Mouse (Mus musculus): Measurements from ENCODE around the gene Gm20721. TPM values are rescaled to one million over a fixed set of nuclear protein-coding genes. Genes with fewer than 3 reads are reported as not detected.
A peak's percentile ranks its signal among the peaks of the same experiment; 100 is the strongest.

Gene Gm20721
- polyA plus RNA-seq, 1 experiment from 2014 or later: 16.9 TPM

DNA sequence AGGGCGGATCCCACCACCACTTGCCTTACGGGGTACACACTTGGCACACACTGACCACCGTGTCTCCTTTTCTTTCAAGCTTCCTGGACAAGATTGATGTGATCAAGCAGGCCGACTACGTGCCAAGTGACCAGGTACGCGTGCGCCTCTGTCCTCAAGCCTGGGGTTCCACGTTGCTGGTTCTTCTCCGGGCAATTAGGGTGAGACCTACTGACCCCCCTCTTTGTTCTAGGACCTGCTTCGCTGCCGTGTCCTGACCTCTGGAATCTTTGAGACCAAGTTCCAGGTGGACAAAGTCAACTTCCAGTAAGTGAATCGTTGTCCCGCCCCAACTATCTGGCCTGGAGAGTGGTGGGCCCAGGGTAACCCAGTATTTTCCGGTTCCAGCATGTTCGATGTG, 1.5 kb downstream of the Gm20721 start:
- Histone ChIP-seq H3K9ac (ENCODE audit: low read length) (no peak overlapping the region), H3K36me3 (ENCODE audit: control insufficient read depth, insufficient read depth, low read length) (peaks cover 35% of the 10 kb centered on the region), H3K4me3 (ENCODE audit: low read length) (no peak overlapping the region), H3K4me1 (replicated peaks; ENCODE audit: control insufficient read depth, insufficient read depth, low read length) (peaks cover 42% of the 10 kb centered on the region), H3K27me3 (ENCODE audit: control insufficient read depth, insufficient read depth, low read depth, low read length) (no peaks in the 10 kb centered on the region), H3K4me2 (ENCODE audit: low read depth, low read length) (no peak overlapping the region), H3K27ac (ENCODE audit: low read length) (no peak overlapping the region), H3K9me3 (ENCODE audit: control insufficient read depth, low read length) (no peaks in the 10 kb centered on the region)
- no peak for ATAC-seq (ENCODE audit: low read depth)
- WGBS: 92% methylated on average over 16 of the region's 16 CpGs

DNA sequence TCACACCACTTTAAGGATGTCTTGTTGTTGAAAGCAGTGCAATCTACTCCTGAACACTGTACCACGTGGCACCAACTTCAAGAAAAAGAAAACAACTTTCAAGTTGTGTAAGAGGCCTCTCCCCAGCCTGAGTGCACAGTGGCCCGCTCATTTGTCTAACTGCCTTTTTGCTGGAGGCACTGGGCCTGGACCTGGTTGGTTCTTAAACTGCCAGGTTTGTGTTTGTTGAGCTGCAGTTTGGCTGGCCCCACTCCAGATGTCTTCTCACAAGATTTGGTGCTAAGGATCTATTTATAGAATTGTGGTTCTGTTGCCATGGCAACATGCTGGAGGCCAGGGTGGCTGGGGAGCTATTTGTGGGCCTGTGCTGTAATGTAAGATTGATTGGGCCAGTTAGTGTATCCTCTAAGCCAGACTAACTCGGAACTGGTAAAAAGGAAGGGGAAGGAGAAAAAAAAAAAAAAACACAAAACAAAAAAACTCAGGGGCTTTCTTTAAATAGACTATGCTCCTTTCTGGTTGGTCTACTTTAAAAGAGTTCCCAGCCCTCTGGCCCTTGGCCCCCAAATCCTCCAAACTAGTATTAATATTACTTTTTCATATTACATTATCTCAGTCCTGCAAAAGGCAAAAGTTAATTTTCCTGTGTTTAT, 2.4 kb downstream of the Gm20721 start:
- ATAC-seq (ENCODE audit: low read depth): peak; percentile 88
- peak overlapping the region; percentile 26 for H3K4me2 ChIP-seq (ENCODE audit: low read depth, low read length)
- H3K27ac ChIP-seq (ENCODE audit: low read length): peak overlapping the region; percentile 78
- no peaks in the 10 kb centered on the region for H3K9me3 ChIP-seq (ENCODE audit: control insufficient read depth, low read length)
- no peaks in the 10 kb centered on the region for H3K27me3 ChIP-seq (ENCODE audit: control insufficient read depth, insufficient read depth, low read depth, low read length)
- no peak overlapping the region for H3K9ac ChIP-seq (ENCODE audit: low read length)
- peaks cover 35% of the 10 kb centered on the region for H3K36me3 ChIP-seq (ENCODE audit: control insufficient read depth, insufficient read depth, low read length)
- no peak overlapping the region for H3K4me3 ChIP-seq (ENCODE audit: low read length)
- H3K4me1 ChIP-seq (replicated peaks; ENCODE audit: control insufficient read depth, insufficient read depth, low read length): peaks cover 48% of the 10 kb centered on the region
- 3% methylated on average over 3 of the region's 3 CpGs for whole genome bisulfite sequencing

DNA sequence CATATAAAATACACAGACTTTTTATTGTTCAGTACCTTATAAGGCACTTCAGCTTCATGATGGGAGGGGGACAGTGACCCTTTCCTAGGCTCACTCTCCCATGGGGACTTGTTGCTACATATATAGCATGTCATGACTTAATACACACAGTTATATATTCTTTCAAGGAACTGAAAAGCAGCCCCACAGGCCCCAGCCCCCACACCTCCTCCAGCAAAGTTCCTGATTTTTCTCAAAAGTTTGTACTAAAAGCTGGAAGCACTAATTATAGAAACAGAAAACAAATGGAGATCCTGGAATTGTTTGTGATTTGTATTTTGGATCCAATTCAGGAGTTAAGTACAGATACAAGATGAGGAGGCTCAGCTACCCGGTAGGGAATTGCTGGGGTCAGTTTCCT, 2.9 kb downstream of the Gm20721 start:
- no peaks in the 10 kb centered on the region for H3K27me3 ChIP-seq (ENCODE audit: control insufficient read depth, insufficient read depth, low read depth, low read length)
- peak overlapping the region; percentile 78 for H3K27ac ChIP-seq (ENCODE audit: low read length)
- WGBS: 10% methylated on average over 1 of the region's 1 CpGs
- 0 out of 2 replicates have a peak overlapping the region, but pooled peaks have one; percentile 1 for H3K9ac ChIP-seq (ENCODE audit: low read length)
- H3K9me3 ChIP-seq (ENCODE audit: control insufficient read depth, low read length): no peaks in the 10 kb centered on the region
- H3K36me3 ChIP-seq (ENCODE audit: control insufficient read depth, insufficient read depth, low read length): peaks cover 35% of the 10 kb centered on the region
- peak overlapping the region; percentile 26 for H3K4me2 ChIP-seq (ENCODE audit: low read depth, low read length)
- ATAC-seq (ENCODE audit: low read depth): no peak
- H3K4me1 ChIP-seq (replicated peaks; ENCODE audit: control insufficient read depth, insufficient read depth, low read length): peaks cover 50% of the 10 kb centered on the region
- no peak overlapping the region for H3K4me3 ChIP-seq (ENCODE audit: low read length)

DNA sequence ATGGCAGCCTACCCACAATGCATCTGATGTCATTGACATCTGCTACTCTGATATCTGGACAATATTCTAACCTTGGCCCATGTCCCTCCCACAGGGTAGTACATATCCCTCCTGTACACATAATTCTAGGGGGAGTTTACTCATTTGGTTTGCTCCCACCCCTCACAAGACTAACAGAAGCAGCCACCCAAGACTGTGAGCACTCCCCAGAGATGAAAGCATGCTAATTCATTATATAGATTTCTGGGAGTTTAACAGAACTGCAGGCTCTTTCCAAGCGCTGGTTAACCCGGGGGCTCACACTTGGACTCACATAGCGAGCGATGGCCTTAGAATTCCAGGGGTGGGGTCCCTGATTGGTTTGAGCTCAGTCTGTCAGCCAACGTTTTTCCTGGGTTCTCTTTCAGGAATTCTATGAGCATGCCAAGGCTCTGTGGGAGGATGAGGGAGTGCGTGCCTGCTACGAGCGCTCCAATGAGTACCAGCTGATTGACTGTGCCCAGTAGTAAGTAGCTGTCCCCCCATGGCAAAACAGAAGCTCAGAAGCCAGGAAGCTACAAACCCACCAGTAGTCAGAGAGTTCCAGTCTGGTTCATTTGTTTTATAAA, 3.6 kb downstream of the Gm20721 start:
- Histone ChIP-seq H3K4me2 (ENCODE audit: low read depth, low read length) (no peak overlapping the region), H3K9ac (ENCODE audit: low read length) (0 out of 2 replicates have a peak overlapping the region, but pooled peaks have one; percentile 1), H3K9me3 (ENCODE audit: control insufficient read depth, low read length) (no peaks in the 10 kb centered on the region), H3K27ac (ENCODE audit: low read length) (peak overlapping the region; percentile 78), H3K36me3 (ENCODE audit: control insufficient read depth, insufficient read depth, low read length) (peaks cover 35% of the 10 kb centered on the region), H3K27me3 (ENCODE audit: control insufficient read depth, insufficient read depth, low read depth, low read length) (no peaks in the 10 kb centered on the region), H3K4me1 (replicated peaks; ENCODE audit: control insufficient read depth, insufficient read depth, low read length) (peaks cover 51% of the 10 kb centered on the region), H3K4me3 (ENCODE audit: low read length) (no peak overlapping the region)
- WGBS: 40% methylated on average over 8 of the region's 8 CpGs
- no peak for ATAC-seq (ENCODE audit: low read depth)

DNA sequence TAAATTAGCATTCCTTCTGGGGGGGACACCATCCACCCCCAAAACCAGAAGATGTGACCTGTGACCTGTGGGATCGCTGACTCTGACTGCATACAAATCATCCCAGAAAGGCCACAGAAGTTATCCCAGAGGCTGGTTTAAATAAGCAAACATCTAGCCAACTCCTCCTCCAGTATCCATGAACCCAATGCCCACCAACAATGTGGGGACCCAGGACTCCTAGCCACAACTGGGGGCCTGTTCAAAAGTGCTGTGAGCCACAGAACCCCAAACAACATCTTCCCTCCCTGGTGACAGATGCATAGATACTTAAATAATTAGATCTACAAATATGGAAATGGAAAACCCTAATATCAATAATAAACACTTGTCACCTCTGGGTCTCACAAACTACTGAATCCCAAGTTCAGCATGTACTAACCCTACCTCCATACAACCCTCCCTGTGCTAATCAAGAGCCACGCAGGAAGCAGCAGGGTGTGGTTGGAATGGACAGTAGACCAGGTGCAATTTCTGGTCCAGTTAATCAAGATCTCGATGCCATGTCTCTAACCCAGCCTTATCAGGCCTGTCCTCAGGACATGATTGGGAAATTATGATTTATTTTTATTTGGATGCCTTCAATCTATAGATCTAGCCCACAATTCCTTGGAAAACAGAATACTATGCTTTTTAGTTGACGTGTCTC, 5.5 kb downstream of the Gm20721 start:
- no peak overlapping the region for H3K4me3 ChIP-seq (ENCODE audit: low read length)
- no peak overlapping the region for H3K9ac ChIP-seq (ENCODE audit: low read length)

DNA sequence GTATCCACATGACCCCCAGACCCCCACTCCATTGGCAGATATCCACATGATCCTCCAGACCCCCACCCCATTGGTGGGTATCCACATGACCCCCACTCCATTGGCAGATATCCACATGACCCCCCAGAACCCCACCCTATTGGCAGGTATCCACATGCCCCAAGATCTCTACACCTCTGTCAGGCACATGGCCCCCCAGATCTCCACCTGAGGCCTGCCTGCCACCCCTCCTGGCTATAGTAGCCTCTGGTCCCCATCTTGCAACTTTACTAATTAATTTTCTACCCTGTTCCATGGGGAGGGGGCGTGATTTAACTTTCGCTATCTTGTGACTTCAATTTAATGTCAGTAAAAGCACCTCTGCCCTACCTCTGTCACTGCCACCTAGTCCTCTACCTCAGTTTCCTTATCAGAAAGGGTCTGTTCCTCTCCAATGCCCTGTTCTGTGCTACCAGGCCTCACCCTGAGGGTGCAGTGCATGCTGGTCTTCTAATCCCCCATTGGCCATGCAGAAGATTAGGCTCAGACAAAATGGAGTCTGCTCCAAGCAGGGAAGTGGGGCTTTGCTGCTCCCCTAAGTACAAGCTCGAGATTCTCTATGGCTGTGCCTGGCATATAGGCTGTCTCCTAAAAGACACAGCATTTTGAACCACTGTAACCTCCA, 6.2 kb downstream of the Gm20721 start:
- H3K4me3 ChIP-seq (ENCODE audit: low read length): no peak overlapping the region
- peaks cover 19% of the 10 kb centered on the region for H3K36me3 ChIP-seq (ENCODE audit: control insufficient read depth, insufficient read depth, low read length)
- ATAC-seq (ENCODE audit: low read depth): no peak
- no peak overlapping the region for H3K4me2 ChIP-seq (ENCODE audit: low read depth, low read length)
- WGBS: 87% methylated on average over 3 of the region's 3 CpGs
- H3K9ac ChIP-seq (ENCODE audit: low read length): no peak overlapping the region
- peaks cover 60% of the 10 kb centered on the region for H3K4me1 ChIP-seq (replicated peaks; ENCODE audit: control insufficient read depth, insufficient read depth, low read length)
- H3K27me3 ChIP-seq (ENCODE audit: control insufficient read depth, insufficient read depth, low read depth, low read length): no peaks in the 10 kb centered on the region
- no peaks in the 10 kb centered on the region for H3K9me3 ChIP-seq (ENCODE audit: control insufficient read depth, low read length)
- H3K27ac ChIP-seq (ENCODE audit: low read length): no peak overlapping the region

More for the DNA sequence above, 5.5 kb downstream of the Gm20721 start:
- Histone ChIP-seq H3K4me1 (replicated peaks; ENCODE audit: control insufficient read depth, insufficient read depth, low read length) (peaks cover 55% of the 10 kb centered on the region), H3K4me2 (ENCODE audit: low read depth, low read length) (no peak overlapping the region), H3K36me3 (ENCODE audit: control insufficient read depth, insufficient read depth, low read length) (peaks cover 25% of the 10 kb centered on the region), H3K9me3 (ENCODE audit: control insufficient read depth, low read length) (no peaks in the 10 kb centered on the region), H3K27ac (ENCODE audit: low read length) (no peak overlapping the region), H3K27me3 (ENCODE audit: control insufficient read depth, insufficient read depth, low read depth, low read length) (no peaks in the 10 kb centered on the region)
- 66% methylated on average over 4 of the region's 4 CpGs for WGBS
- ATAC-seq (ENCODE audit: low read depth): no peak

DNA sequence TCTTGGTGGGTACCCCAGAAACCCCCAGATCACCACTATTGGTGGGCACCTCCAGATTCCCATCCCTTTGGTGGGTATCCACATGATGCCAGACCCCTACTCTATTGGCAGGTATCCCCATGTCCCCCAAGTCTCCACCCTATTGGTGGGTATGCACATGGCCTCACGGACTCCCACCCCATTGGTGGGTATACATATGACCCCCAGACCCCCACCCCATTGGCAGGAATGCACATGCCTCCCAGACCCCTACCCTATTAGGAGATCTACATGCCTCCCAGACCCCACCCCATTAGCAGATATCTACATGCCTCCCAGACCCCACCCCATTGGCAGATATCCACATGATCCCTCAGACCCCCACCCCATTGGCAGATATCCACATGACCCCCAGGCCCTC, 6.8 kb downstream of the Gm20721 start:
- Histone ChIP-seq H3K4me3 (ENCODE audit: low read length) (no peak overlapping the region), H3K4me1 (replicated peaks; ENCODE audit: control insufficient read depth, insufficient read depth, low read length) (peaks cover 64% of the 10 kb centered on the region), H3K4me2 (ENCODE audit: low read depth, low read length) (no peak overlapping the region), H3K27me3 (ENCODE audit: control insufficient read depth, insufficient read depth, low read depth, low read length) (no peaks in the 10 kb centered on the region), H3K36me3 (ENCODE audit: control insufficient read depth, insufficient read depth, low read length) (peaks cover 12% of the 10 kb centered on the region), H3K27ac (ENCODE audit: low read length) (no peak overlapping the region), H3K9me3 (ENCODE audit: control insufficient read depth, low read length) (no peaks in the 10 kb centered on the region), H3K9ac (ENCODE audit: low read length) (no peak overlapping the region)
- ATAC-seq (ENCODE audit: low read depth): no peak
- WGBS: 88% methylated on average over 1 of the region's 1 CpGs

DNA sequence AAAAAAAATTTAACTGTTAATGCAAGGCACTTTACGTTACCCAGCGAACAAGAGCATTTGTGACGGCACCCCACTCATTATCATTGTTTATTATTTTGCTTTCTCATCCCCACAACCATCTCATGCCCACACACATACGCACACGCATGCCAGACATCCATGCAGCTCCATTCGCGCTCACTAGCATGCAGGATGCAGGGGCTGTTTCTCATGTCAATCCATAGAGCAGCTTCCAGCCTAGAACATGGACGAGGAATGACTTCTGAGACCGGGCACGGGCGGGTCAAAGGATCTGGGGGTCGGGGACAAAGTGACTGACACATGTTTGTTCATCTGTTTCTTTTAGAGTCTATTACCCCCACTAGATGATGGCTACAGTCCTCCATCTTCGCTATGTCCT, 9.2 kb downstream of the Gm20721 start:
- no peak overlapping the region for H3K4me3 ChIP-seq (ENCODE audit: low read length)
- WGBS: 75% methylated on average over 13 of the region's 13 CpGs
- peaks cover 6% of the 10 kb centered on the region for H3K36me3 ChIP-seq (ENCODE audit: control insufficient read depth, insufficient read depth, low read length)
- H3K9me3 ChIP-seq (ENCODE audit: control insufficient read depth, low read length): no peaks in the 10 kb centered on the region
- H3K27ac ChIP-seq (ENCODE audit: low read length): no peak overlapping the region
- no peaks in the 10 kb centered on the region for H3K27me3 ChIP-seq (ENCODE audit: control insufficient read depth, insufficient read depth, low read depth, low read length)
- H3K9ac ChIP-seq (ENCODE audit: low read length): no peak overlapping the region
- ATAC-seq (ENCODE audit: low read depth): no peak
- no peak overlapping the region for H3K4me2 ChIP-seq (ENCODE audit: low read depth, low read length)
- H3K4me1 ChIP-seq (replicated peaks; ENCODE audit: control insufficient read depth, insufficient read depth, low read length): peaks cover 66% of the 10 kb centered on the region

DNA sequence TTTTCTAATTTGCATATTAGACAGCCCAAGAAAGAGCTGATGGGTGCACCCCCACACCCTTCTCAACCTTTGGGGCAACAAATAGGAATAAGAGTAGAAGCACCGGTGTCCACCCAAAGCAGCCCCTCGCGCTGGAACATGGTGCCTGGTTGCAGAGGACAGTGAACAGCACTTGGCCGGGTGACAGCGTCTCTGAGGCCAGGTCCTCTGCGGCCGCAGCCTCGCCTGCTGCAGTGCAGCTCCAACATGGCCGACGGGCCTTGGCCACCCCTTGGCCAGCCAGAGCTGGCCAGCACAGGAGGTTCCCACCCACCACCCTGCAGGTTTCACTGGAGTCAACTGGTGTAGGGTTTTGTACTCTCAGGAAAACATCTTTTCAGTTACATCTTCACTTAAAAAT, 12.1 kb downstream of the Gm20721 start:
- Histone ChIP-seq H3K4me2 (ENCODE audit: low read depth, low read length) (peak overlapping the region; percentile 25), H3K4me3 (ENCODE audit: low read length) (0 out of 2 replicates have a peak overlapping the region, but pooled peaks have one; percentile 4), H3K9ac (ENCODE audit: low read length) (peak overlapping the region; percentile 21; the same call in 1 of the 2 replicates), H3K9me3 (ENCODE audit: control insufficient read depth, low read length) (no peaks in the 10 kb centered on the region), H3K27me3 (ENCODE audit: control insufficient read depth, insufficient read depth, low read depth, low read length) (no peaks in the 10 kb centered on the region), H3K36me3 (ENCODE audit: control insufficient read depth, insufficient read depth, low read length) (peaks cover 4% of the 10 kb centered on the region; the same call in 1 of the 2 replicates), H3K4me1 (replicated peaks; ENCODE audit: control insufficient read depth, insufficient read depth, low read length) (peaks cover 44% of the 10 kb centered on the region), H3K27ac (ENCODE audit: low read length) (0 out of 2 replicates have a peak overlapping the region, but pooled peaks have one; percentile 6)
- ATAC-seq (ENCODE audit: low read depth): no peak
- WGBS: 56% methylated on average over 10 of the region's 10 CpGs

All from lung, embryonic 16.5 days (tissue).